Mouse (Mus musculus) cerebellum, adult (tissue): ENCODE results near the gene Pou2f3.

Experiments used
- ATAC-seq: cut with Nextera tagmentation; 2 replicates; pipeline ENCODE4 v1.9.2; 2017; ENCODE audit warnings: mild to moderate bottlenecking, moderate library complexity, mixed read lengths; ENCODE audit not compliant: insufficient number of reproducible peaks, low FRiP score, low TSS enrichment

Gene Pou2f3

GRCm38 (mm10) chr9:43210190-43210682, at the start of gene Pou2f3:
Gene Pou2f3 (minus strand): TSS chr9:43210369.
- no peak for ATAC-seq

GRCm38 (mm10) chr9:43253271-43253681, 43.1 kb upstream of the Pou2f3 start:
- ATAC-seq: no peak

GRCm38 (mm10) chr9:43252790-43253189, 42.6 kb upstream of the Pou2f3 start:
- no peak for ATAC-seq

- ATAC-seq: no peak
Observed at GRCm38 (mm10) chr9:43251786-43252185, 41.6 kb upstream of the Pou2f3 start.

- ATAC-seq: no peak
Observed at GRCm38 (mm10) chr9:43246738-43247180, 36.6 kb upstream of the Pou2f3 start.

GRCm38 (mm10) chr9:43245801-43246570, 35.8 kb upstream of the Pou2f3 start:
- no peak for ATAC-seq

GRCm38 (mm10) chr9:43242432-43242831, 32.3 kb upstream of the Pou2f3 start:
- no peak for ATAC-seq

GRCm38 (mm10) chr9:43241970-43242369, 31.8 kb upstream of the Pou2f3 start:
- ATAC-seq: no peak

- ATAC-seq: no peak
Observed at GRCm38 (mm10) chr9:43241291-43241690, 31.1 kb upstream of the Pou2f3 start.

GRCm38 (mm10) chr9:43240594-43240900, 30.4 kb upstream of the Pou2f3 start:
- no peak for ATAC-seq

- no peak for ATAC-seq
Observed at GRCm38 (mm10) chr9:43239712-43240593, 29.8 kb upstream of the Pou2f3 start, which contains the start of gene Oaf. Gene Oaf (minus strand): TSS chr9:43239911.

- ATAC-seq: no peak
Observed at GRCm38 (mm10) chr9:43238631-43239545, 28.7 kb upstream of the Pou2f3 start.

GRCm38 (mm10) chr9:43238167-43238566, 28.0 kb upstream of the Pou2f3 start:
- no peak for ATAC-seq

GRCm38 (mm10) chr9:43237111-43237775, 27.1 kb upstream of the Pou2f3 start:
- no peak for ATAC-seq

- ATAC-seq: no peak
Observed at GRCm38 (mm10) chr9:43236576-43236975, 26.4 kb upstream of the Pou2f3 start.

- ATAC-seq: no peak
Observed at GRCm38 (mm10) chr9:43236106-43236505, 25.9 kb upstream of the Pou2f3 start.

- ATAC-seq: no peak
Observed at GRCm38 (mm10) chr9:43235336-43235735, 25.2 kb upstream of the Pou2f3 start.

GRCm38 (mm10) chr9:43234496-43234895, 24.3 kb upstream of the Pou2f3 start:
- ATAC-seq: no peak

GRCm38 (mm10) chr9:43233515-43233914, 23.3 kb upstream of the Pou2f3 start:
- ATAC-seq: no peak

- no peak for ATAC-seq
Observed at GRCm38 (mm10) chr9:43233044-43233443, 22.9 kb upstream of the Pou2f3 start.
